Mouse (Mus musculus) lung, postnatal 4 days (tissue): ENCODE data around the gene Olfr1337.
"Not testable (repeated sequence)": the region's sequence is repeated elsewhere in the genome, so short reads cannot be mapped to it uniquely, and the experiment has no call there.

Experiments used
- DNase-seq, 2 experiments: peaks; one replicate each; pipeline ENCODE4 v3.0.0; 2021

Olfr1337 gene

DNA sequence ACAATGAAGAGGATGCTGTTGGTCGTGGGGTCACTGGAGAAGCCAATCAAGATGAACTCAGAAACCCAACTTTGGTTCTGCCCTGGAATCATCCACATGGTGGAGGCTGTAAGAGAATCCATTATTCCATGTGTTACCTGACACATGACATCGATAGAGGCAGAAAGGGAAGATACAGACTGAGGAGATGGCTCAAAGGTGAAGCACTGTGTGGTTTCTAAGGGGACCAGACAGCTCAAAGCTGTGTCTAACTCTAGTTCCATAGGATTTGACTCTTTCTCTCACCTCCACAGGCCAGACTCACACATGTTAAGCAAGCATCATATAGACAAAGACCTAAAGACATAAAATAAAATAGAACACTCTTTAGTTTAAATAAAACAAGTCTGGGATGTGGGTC lies at the start of gene Olfr1337:
TSS of gene Olfr1337 (minus strand) at position 101 of the 400 bp plus-strand sequence.
- DNase-seq, result no peak

DNA sequence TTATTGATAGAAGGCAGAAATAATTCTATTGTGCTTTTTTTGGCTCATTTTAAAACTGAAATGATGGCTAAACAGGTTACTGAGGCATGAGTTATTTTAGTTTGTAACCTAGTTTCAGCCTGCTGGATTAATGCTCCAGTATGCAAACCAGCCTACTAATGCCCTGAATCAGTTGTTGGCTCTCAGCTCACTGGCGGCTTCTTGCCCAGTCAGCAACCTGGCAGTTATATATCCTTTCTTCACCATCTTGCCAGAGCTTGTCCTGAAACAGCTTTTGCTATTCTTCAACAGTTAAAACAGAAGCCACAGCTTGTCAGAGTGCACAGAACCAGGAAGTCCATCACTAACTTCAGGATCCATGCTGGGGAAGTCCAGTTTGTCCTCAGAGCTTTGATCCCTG lies 36.5 kb upstream of the Olfr1337 start:
- DNase-seq, result no peak

DNA sequence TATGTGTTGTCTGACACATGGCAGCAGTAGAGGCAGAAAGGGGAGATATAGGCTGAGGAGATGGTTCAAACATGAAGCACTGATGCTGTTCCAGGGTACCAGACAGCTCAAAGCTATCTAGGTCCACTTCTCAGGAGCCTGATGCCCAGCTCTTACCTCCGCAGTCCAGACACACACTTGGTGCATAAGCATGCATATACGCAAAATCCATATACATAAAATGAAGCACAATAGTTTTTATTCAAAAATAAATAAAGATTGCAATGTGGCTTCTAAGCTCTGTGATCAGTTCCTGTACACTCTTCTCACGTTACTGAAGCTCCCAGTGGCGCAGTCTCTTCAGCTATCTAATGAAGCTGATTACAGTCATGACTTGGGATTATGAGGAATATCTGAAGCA lies 27.5 kb upstream of the Olfr1337 start, which contains the start of gene Olfr1335:
TSS of gene Olfr1335 (minus strand) at position 101 of the 400 bp plus-strand sequence.
- no peak for DNase-seq

DNA sequence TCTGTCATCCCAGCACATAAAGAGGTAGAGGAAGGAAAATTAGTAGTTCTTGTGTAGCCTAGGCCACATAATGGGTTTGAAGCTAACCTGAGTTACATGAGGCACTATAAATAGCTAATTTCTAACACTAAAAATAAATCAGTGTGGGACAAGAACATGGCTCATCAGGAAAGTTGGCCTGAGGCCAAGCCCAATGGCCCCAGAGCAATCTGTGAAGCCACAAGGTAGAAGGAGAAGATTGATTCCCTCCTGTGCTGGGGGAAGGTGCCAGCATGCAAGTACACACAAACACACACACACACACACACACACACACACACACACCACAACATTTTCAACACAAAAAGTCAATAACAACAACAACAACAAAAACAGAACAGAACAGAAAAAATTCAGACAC lies 10.4 kb upstream of the Olfr1337 start:
- DNase-seq, result not testable (repeated sequence)

DNA sequence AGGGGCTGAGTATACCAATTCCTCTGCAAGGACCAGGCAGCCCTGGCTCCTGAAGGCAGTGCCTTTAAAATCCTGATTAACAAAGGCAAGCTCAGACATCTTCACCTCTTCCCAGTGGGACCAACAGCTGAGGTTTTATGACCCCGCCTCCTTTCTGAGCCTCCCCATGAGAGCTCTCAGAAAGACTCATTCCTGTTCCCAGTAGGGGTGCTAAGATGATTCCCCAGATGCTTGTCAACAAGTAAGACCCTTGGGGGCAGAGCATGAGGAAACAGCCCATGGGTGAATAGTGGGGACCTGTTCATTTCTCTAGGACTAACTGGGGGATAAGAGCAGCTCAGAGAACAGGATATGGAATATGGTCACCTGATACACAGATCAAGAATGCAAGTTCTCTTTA lies 23.7 kb downstream of the Olfr1337 start, which contains the start of gene Olfr1338:
TSS of gene Olfr1338 (minus strand) at position 101 of the 400 bp plus-strand sequence.
- no peak for DNase-seq

DNA sequence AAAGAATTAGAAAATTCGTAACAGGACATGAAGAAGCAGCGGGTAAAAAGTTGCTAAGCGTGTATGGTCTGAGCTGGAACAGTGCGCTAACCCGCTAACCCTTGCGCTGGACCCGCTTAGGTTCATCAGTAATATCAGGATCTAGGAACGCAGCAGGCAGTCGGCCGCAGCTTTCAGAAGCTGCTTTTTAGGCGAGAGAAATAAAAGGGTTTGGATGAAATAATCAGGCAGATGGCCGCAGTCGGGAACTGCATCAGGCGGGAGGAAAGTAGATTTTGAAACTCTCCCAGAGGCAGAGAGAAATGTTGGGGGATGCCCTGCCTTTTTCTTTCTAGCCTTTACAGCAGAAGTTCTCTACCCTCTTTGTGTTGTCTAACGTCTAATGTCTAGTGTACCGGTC lies 40.5 kb downstream of the Olfr1337 start:
- no peak for DNase-seq

DNA sequence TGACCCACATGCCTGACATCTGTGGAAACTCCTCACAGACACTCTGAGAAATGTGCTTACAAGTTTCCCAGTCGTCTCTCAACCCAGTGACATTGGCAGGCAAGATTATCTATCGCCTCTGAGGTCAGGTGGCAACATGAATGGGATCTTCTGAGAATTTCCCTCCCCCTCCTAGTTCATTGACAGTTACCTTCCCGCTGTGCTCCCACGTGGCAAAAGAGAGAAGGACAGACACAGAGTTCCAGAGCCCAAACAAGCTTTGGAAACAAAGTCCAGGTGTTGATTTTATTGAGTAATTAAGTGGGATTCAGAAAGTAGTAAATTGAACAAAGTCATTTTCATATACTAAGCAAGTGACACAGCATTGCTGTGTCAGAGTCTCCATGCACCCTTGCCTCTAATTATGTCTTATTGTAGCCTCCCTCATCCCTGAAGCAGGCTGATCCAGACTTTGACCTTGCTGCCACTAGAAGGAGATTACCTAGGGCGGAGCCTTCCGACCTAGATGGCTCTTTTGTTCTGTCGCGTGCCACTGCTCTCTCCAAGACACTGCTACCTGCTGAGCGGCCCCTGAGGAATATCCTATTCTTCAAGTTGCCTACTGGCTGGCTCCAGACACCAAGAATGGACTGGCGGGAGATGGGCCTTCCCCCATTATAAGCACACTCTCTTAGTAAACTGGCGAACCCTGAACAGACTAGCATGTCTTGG lies 41.2 kb downstream of the Olfr1337 start:
- no peak for DNase-seq

DNA sequence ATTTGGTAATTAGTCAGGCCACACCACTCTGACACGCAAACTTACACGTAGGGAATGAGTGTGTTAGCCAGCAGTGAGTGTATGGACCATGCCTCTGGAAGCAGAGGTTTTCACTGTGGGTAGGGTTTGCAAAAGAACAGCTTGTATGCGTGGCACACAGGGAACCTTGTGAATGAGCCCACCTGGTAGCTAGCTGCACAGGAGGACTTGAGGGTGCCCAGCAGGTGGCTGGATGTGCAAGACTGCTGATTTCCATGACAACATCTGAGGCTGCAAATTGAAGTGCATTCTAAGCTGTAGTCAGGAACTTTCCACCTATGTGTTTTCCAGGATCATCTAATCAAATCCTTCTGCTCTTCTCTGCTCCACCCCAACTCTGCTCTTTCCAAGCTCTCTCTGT lies 42.8 kb downstream of the Olfr1337 start:
- DNase-seq, result no peak

DNA sequence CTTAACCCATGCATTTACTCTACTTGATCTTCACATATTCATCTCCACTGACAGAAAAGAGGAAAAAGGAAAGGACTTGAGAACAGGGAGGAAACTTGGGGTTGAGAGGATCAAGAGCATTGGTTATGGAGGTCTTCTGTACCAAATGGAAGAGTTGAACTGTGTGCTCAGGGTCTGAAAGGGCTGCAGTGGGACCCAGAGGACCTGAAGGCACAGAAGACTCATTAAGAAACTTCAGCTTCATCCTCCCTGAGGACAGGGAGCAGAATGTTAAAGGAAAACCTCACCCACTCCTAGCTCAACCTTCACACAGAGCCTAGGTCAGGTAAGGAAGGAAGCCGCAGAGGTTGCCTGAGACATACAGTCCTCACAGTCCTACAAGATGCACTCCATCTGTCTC lies 50.5 kb downstream of the Olfr1337 start, which contains the start of gene Olfr1339:
TSS of gene Olfr1339 (plus strand) at position 301 of the 400 bp plus-strand sequence.
- DNase-seq, result no peak
